In the genomic region with DNA sequence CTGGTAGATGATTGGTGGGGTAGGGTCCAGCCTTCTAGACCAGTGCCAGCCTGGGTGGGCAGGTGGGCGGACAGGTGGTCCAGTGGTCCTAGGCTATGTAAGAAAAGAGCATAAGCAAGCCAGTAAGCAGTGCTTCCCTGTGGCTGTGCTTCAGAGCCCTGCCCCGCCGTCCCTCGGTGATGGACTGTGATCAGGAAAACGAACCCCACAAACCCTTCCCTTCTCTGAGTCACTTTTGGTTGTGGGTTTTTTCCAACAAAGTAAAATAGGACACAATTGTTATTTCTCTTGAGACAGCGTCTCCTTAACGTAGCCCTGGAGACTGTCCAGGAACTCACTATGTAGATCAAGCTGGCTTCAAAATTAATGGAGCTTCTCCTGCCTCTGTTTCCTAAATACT, we compare ENCODE assay signal across 19 mouse cellular contexts. TPM values are rescaled to one million over a fixed set of nuclear protein-coding genes. Genes with fewer than 3 reads are reported as not detected.
A peak's percentile ranks its signal among the peaks of the same experiment; 100 is the strongest.
DNase-seq lines count a peak whose midpoint lies in the region; ATAC-seq lines count a peak whose summit lies in the region.
"Had no signal": no experiment of that assay in that cellular context is flagged by ENCODE, and none has a peak within 500 bp of the region (broad histone marks: within the 10 kb centered on the region; RNA-seq: fewer than 3 reads in every experiment).

No protein-coding gene starts in this region.

- H3K27me3 ChIP-seq in liver, embryonic 15.5 days: no peaks in the 10 kb centered on the region
- no peaks in the 10 kb centered on the region for H3K27me3 ChIP-seq in liver, embryonic 11.5 days (replicated peaks; ENCODE audit: control insufficient read depth, insufficient read depth, low read length)
- H3K27me3 ChIP-seq: forebrain, embryonic 13.5 days; heart, embryonic 13.5 days; hindbrain, embryonic 15.5 days had no signal

- WGBS in liver, embryonic 15.5 days (ENCODE audit: insufficient replicate concordance): 84% methylated on average over 7 of the region's 7 CpGs
- 89% methylated on average over 7 of the region's 7 CpGs for WGBS in liver, embryonic 11.5 days

- H3K4me2 ChIP-seq in liver, embryonic 15.5 days: no peak overlapping the region
- no peak overlapping the region for H3K4me2 ChIP-seq in liver, embryonic 11.5 days
- H3K4me2 ChIP-seq: forebrain, embryonic 13.5 days; heart, embryonic 13.5 days; hindbrain, embryonic 15.5 days had no signal

- H3K27ac ChIP-seq in liver, embryonic 15.5 days (replicated peaks): 0 out of 2 replicates have a peak overlapping the region, but pooled peaks have one; percentile 2
- no peak overlapping the region for H3K27ac ChIP-seq in liver, embryonic 11.5 days (ENCODE audit: low read depth, low read length)
- H3K27ac ChIP-seq: embryonic facial prominence, embryonic 10.5 days; forebrain, embryonic 13.5 days; gastrocnemius, adult 2 months; heart, embryonic 13.5 days; hindbrain, embryonic 15.5 days had no signal

- ATAC-seq in liver, embryonic 15.5 days (ENCODE audit: insufficient read depth): no peak
- ATAC-seq in liver, embryonic 11.5 days (replicated peaks; ENCODE audit: low FRiP score): no peak
- ATAC-seq: forebrain, embryonic 13.5 days; forebrain, postnatal 0 days; intestine, embryonic 16.5 days had no signal

- peaks cover 40% of the 10 kb centered on the region for H3K36me3 ChIP-seq in liver, embryonic 15.5 days (replicated peaks)
- H3K36me3 ChIP-seq in liver, embryonic 11.5 days (ENCODE audit: control insufficient read depth, insufficient read depth, low read length): peaks cover 4% of the 10 kb centered on the region; the same call in 1 of the 2 replicates

- H3K4me1 ChIP-seq in liver, embryonic 15.5 days (replicated peaks): peaks cover 75% of the 10 kb centered on the region
- H3K4me1 ChIP-seq in liver, embryonic 11.5 days (replicated peaks; ENCODE audit: control insufficient read depth, insufficient read depth, low read length): peaks cover 62% of the 10 kb centered on the region
- H3K4me1 ChIP-seq: embryonic facial prominence, embryonic 10.5 days; forebrain, embryonic 13.5 days; hindbrain, embryonic 15.5 days had no signal

- no peak overlapping the region for H3K4me3 ChIP-seq in liver, embryonic 15.5 days (replicated peaks)
- H3K4me3 ChIP-seq in liver, embryonic 11.5 days (ENCODE audit: low read depth, low read length): no peak overlapping the region
- H3K4me3 ChIP-seq: embryonic facial prominence, embryonic 10.5 days; forebrain, embryonic 13.5 days; gastrocnemius, adult 2 months; heart, embryonic 13.5 days; hindbrain, embryonic 15.5 days had no signal

- peak; percentile 24 to 67 for DNase-seq in adrenal gland, adult (ENCODE audit: inconsistent age in 2 of 2, low spot score in 1 of 2)
- DNase-seq in adrenal gland, postnatal 10 days: no peak
- no peak for DNase-seq in liver, embryonic 11.5 days (ENCODE audit: low spot score)
- DNase-seq in adrenal gland, postnatal 25 days: peak; percentile 51
- no peak for DNase-seq in retina, embryonic 14.5 days (ENCODE audit: low spot score)
- DNase-seq in spleen, postnatal 36 days (ENCODE audit: low spot score in 2 of 2): no peak
- DNase-seq: cerebellum, adult 2 months; cerebellum, postnatal 10 days; forebrain, postnatal 0 days; gastrocnemius, adult 2 months; gastrocnemius, postnatal 36 days; heart, adult 11 months; heart, postnatal 36 days had no signal

- H3K9me3 ChIP-seq in liver, embryonic 15.5 days (replicated peaks): no peaks in the 10 kb centered on the region
- no peaks in the 10 kb centered on the region for H3K9me3 ChIP-seq in liver, embryonic 11.5 days (ENCODE audit: control insufficient read depth, low read length)
- H3K9me3 ChIP-seq: embryonic facial prominence, embryonic 10.5 days; forebrain, embryonic 13.5 days; heart, embryonic 13.5 days; hindbrain, embryonic 15.5 days had no signal

- no peak overlapping the region for H3K9ac ChIP-seq in liver, embryonic 15.5 days
- no peak overlapping the region for H3K9ac ChIP-seq in liver, embryonic 11.5 days (ENCODE audit: low read depth, low read length)
- H3K9ac ChIP-seq: forebrain, embryonic 13.5 days; forebrain, postnatal 0 days; heart, embryonic 13.5 days; hindbrain, embryonic 15.5 days had no signal

RNA-seq across cellular contexts. Expression of a gene that starts 34.7 kb away (rescaled TPM):
- total RNA-seq in adrenal gland, postnatal 10 days (2021): not detected
- 7.9 and 11.4 TPM in 2 replicates for polyA plus RNA-seq in liver, embryonic 15.5 days (2015; fragmentation: Nextera tagmentation; extraction: Ambion mirVana)
- polyA plus RNA-seq in liver, embryonic 11.5 days (2014; fragmentation: Nextera tagmentation; extraction: Ambion mirVana): 19.5 and 25.1 TPM in 2 replicates
- total RNA-seq in adrenal gland, postnatal 25 days (2021): not detected in 2 replicates
- total RNA-seq: forebrain, postnatal 0 days; gastrocnemius, adult 2 months; gastrocnemius, postnatal 36 days; heart, postnatal 36 days had no signal
- polyA plus RNA-seq: cerebellum, adult 2 months had no signal

RNA-seq across cellular contexts. Expression of a gene that starts 52.5 kb away (rescaled TPM):
- 10 to 100 TPM; 54.7 to 63.1 TPM for total RNA-seq in adrenal gland, postnatal 10 days (2021)
- 7.9 and 12.1 TPM in 2 replicates for polyA plus RNA-seq in liver, embryonic 15.5 days (2015; fragmentation: Nextera tagmentation; extraction: Ambion mirVana)
- 14.8 and 17.6 TPM in 2 replicates for polyA plus RNA-seq in liver, embryonic 11.5 days (2014; fragmentation: Nextera tagmentation; extraction: Ambion mirVana)
- total RNA-seq in adrenal gland, postnatal 25 days (2021): 52.2 and 59.0 TPM in 2 replicates

RNA-seq across cellular contexts. Expression of a gene that starts 55.8 kb away (rescaled TPM):
- 100 to 1,000 TPM; 356 to 367 TPM for total RNA-seq in adrenal gland, postnatal 10 days (2021)
- 49.8 and 53.6 TPM in 2 replicates for polyA plus RNA-seq in liver, embryonic 15.5 days (2015; fragmentation: Nextera tagmentation; extraction: Ambion mirVana)
- 35.5 and 37.4 TPM in 2 replicates for polyA plus RNA-seq in liver, embryonic 11.5 days (2014; fragmentation: Nextera tagmentation; extraction: Ambion mirVana)
- total RNA-seq in adrenal gland, postnatal 25 days (2021): 181 and 197 TPM in 2 replicates

Comparison
In these comparisons a context has a peak if more than half of its experiments do, and no peak if none do; other contexts are left out.
1. DNase-seq: peak in adrenal gland, adult (2 of 2) and adrenal gland, postnatal 25 days (single experiment); none in adrenal gland, postnatal 10 days (single experiment), liver, embryonic 11.5 days (single experiment), retina, embryonic 14.5 days (single experiment) and spleen, postnatal 36 days (0 of 2).